Mouse (Mus musculus): ENCODE results near the gene Lrrc1.

DNA sequence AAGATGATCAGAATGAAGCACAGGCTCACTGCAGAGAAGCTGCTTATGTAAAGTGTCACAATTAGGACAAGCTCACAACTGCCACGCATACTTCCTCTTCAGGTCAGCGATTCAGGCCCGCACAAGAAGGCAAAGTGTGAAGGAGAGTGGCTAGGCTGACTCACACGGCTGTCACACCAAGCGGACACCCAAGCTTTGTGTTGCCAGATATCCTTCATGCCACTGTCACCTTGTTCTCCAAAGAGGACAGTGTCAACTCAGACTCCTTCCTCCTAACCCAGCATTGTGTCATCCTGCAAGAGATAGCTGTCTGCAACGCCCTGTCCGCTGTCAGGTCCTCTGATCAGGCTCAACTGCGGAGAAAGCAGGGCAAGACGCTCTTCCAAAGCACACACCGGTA lies 7.3 kb downstream of the Lrrc1 start:
- TF ChIP-seq POLR2A (IDR thresholded peaks at IDR 0.05; ENCODE audit: extremely low read depth, insufficient read depth, low read length) = no peak
- no peak for TF ChIP-seq CTCF (IDR thresholded peaks at IDR 0.05; ENCODE audit: extremely low read depth, insufficient read depth, low read length)
